Mouse (Mus musculus) erythroid progenitor cell, adult 5-6 weeks (primary cell): ENCODE data around the gene Strn3. TPM values are rescaled to one million over a fixed set of nuclear protein-coding genes. Genes with fewer than 3 reads are reported as not detected.
"Not testable (repeated sequence)": the region's sequence is repeated elsewhere in the genome, so short reads cannot be mapped to it uniquely, and the experiment has no call there.

Experiments used
- ATAC-seq: replicated peaks from 2 replicates; pipeline ENCODE4 v1.8.0; 2016; ENCODE audit warnings: moderate number of reproducible peaks, mild to moderate bottlenecking, moderate TSS enrichment, inconsistent platforms; ENCODE audit not compliant: poor library complexity, low FRiP score, severe bottlenecking
- total RNA-seq, 2 experiments: library from RNA; stranded (forward) in 1 of 2; stranded (reverse) in 1 of 2; fragments of 150-400 nt in 1 of 2; fragments of 186-747, 209-891 nt in 1 of 2; gene quantifications; 2 replicates each; pipeline versions ENCODE4 v1.2.3 to v1.2.4; 2015 to 2017; ENCODE audit warnings: low replicate concordance in 2 of 2

The Strn3 gene
- total RNA-seq, 2 experiments from 2014 or later, result 55.8 to 60.2 TPM

DNA sequence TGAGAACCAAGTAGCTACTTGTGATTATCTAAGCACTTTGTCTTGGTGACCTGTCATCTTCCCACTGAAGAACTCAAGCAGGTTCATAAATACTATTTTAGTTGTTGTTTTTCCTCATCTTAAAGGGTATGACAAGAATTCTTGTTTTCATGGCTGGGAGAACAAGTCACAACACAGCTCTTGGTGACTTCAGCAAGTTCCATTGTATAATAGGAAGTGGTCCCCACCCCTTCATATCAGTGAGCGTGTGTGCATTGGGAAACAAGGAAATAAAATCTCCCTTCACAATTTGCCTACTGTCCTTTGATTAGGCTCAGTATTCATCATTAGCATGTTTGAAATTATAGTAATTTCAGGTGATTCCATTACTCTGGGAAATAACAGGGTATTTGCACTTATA is 3.3 kb upstream of the Strn3 start:
- ATAC-seq, result no peak

DNA sequence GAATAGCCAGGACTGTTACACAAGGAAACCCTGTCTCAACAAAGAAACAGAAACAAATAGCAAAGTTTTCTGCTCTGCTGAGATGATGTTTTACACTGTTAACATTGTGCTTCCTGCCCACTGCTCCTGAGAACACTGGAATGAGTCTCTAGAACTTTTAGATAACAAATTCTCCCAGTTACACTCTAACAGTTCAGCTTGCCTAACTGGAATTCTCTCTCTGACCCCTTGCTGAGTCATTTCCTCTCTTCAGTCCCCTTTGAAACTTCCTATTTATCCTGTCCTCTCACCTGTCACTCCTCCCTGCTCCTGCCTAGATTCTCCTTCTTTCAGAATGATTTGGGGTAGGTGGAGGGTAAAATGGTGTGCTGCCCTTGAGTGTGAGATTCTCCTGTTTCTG is 2.4 kb upstream of the Strn3 start:
- ATAC-seq, result no peak

DNA sequence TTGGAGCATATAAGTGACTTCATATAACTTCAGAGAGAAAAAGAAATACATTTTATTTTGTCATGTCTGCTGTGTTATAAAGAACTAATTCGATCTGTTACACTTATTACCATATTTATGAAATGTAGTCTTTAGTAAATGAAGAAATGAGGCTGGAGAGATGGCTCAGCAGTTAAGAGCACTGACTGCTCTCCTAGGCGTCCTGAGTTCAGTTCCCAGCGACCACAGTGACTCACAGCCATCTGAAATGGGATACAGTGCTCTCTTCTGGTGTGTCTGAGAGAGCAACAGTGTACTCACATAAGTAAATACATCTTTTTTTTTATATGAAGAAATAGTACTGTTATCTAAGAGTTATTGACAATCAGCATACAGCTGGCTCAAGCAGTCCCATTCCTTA is 1.7 kb upstream of the Strn3 start:
- ATAC-seq, result no peak

DNA sequence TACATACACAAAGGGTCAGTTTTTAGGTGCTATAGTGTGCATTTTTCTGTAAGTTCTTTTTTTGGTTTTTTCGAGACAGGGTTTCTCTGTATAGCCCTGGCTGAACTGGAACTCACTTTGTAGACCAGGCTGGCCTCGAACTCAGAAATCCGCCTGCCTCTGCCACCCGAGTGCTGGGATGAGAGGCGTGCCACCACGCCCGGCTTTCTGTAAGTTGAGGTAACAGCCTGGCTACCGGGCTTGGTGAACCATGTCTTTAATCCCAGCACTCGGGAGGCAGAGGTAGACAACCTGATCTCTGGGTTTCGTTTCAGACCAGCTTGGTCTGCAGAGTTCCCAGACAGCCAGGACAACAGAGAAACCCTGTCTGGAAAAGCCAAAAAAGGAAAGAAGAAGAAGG is 1.2 kb upstream of the Strn3 start:
- not testable (repeated sequence) for ATAC-seq

DNA sequence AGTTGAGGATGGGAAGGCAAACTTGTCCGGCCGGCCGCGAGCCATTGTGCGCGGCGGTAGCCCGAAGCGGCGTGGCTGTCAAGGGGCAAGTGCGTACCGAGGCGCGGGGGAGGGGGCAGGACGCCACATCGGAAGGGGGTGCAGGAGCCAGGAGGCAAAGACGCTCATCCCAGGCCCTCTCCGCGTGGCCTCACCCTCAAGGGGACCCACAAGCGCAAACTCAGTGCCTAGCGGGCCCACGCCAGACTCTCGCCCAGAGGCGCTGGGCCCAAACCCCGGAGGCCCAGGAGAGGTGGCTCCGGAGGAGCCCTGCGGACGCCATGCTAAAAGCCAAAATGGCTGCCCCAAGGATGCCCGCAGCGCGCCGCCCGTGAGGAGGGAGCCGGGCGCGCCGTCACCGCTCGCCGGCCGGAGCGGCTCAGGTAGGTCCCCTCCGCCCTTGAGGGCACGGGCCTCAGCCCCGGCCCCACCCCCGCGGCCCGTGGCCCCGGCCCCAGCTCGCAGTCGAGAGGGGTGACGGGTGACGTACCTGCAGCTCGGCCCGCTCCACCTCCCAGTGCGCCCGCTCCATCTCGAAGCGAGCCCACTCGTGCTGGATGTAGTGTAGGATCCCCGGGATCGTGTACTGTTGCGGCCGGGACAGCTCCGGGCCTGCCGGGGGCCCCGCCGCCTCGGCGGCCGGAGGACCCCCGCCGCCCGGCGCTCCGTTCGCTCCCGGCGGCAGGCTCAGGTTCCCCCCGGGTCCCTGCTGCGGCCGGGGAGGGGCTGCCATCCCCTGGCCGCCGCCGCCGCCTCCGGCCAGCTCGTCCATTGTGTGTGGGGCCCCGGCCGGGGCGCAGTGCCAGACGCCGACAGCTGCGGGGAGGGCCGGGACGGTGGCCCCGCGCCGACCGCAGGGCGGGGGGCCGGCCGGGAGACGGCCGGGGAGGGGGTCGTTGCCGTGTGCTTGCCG is 528 bp downstream of the Strn3 start, which contains the start of gene Ap4s1:
Gene Ap4s1 (plus strand): TSS at position 141 of the 952 bp plus-strand sequence.
- peak; percentile 67 for ATAC-seq

DNA sequence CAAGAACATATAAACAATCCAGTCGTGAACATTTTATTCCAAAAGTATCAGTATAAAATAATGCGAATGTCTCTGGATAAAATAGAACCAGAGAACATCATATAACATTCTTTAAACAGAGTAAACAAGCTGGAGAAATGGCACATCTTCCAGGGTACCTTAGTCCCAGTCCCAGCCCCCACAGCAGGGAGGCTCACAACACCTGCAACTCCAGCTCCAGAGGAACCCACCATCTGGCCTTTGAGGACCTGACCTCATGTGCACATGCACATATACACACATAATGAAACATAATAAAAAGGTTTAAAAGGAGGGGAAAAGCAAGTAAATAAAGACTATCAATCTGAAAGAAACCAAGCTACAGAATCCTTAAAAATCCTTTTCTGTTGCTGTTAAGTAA is 3.2 kb downstream of the Strn3 start:
- ATAC-seq, result no peak

DNA sequence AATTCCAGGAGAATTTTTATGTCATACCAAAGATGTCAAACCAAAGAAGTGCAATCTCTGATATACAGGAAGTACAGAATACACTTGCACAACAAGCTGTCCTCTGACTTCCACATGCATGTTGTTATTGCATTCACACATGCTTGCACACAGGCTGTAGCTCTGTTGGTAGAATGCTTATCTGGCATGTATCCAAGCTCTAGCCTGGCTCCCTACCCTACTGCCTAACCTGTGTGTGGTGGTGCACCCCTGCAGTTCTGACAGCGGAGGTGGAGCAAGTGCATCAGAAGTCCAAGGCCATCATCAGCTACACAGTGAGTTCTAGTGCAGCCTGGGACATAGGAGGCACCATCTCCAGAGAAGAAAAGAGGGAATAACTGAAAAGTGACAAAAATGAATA is 12.9 kb downstream of the Strn3 start:
- ATAC-seq, result no peak

DNA sequence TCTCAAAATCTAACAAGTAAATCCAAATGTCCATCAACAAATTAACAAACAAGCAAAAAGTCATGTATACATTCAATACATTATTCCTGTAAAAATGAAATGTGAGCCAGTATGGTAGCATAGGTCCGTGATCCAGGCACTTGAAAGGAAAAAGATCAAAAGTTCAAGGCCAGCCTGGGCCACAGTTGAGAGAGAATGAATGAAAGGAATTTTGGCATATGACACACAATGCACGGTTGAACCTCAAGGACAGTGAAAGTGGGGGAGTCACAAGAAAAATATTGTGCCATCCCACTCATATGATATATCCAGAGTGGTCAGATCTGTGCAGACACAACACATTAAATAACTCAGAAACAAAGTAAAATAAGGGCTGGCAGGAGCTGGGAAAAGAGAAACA is 15.3 kb downstream of the Strn3 start:
- no peak for ATAC-seq

DNA sequence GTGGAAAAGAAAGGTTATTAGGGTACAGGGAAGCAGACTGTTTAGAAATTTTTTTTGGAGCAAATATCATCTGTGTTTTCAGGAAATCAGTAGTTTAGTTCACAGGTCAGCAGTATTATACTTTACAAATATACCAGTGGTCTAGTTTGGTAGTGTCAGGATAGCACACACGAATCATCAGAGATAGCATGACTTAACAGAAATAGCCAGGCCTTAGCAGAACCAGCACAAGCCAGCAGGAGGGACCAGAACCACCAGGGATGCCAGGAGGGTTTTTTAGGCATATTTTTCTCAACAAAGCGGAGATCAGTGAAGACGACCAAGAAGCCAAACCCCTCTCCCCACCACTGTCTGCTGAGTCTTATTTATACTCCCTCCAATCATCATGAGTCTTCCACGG is 18.4 kb downstream of the Strn3 start:
- no peak for ATAC-seq

DNA sequence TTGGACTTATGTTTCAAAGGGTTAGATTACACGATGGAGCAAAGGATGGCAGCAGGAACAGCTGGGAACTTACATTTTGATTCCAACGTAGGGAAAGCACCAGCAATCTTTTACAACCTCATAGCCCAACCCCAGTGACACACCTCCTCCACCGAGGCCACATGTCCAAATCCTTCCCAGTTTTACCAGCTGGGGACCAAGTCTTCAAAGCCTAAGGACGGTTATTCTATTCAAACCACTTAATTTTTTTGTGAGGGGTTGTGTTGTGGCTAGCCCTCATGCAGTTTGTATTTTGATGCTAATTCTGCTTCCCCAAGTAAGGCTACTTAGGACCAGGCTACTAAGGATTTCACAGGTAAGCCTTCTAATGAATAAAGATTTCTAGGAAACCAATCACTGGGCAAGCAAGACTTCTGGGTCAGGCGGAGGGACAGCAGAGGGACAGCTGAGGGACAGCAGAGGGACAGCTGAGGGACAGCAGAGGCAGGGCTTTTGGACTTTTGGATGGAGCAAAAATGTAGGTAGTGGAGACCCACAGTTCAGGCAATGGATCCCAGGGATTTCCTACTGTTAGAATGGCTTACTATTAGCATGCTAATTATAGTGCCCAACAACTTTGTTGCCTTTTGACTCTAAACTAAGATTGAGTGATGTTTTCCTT is 20.3 kb downstream of the Strn3 start:
- no peak for ATAC-seq

DNA sequence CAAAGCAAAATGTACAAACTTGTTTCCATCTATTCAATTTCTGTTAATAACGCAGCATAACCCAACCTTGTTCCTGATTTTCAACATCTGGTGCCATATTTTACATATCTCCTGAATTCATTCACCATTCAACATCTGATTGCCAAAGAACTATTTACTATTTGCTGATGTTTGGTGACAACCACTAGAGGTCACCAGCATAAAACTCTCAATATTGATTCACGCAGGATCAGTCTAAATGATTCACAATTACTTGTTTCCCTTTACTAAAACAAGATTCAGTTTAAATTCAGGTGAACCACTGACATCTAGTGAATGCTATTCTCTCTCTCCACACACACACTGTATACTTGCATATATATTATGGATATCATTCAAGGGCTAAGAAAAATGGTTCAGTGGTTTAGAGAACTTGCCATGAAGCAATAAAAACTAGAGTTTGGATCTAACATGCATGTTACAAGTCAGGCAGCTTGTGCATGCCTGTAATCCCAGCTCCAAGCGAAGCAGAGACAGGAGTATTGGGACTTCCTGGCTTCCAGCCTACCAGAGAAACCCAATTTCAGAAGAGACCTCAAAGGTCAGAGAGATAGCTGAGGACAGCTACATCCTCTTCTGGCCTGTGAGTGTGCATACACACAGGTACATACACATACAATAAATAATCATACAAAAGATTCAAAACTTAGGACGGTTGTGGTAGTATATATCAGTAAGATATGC is 24.8 kb downstream of the Strn3 start:
- peak; percentile 59; the same call in 1 of the 2 replicates for ATAC-seq

DNA sequence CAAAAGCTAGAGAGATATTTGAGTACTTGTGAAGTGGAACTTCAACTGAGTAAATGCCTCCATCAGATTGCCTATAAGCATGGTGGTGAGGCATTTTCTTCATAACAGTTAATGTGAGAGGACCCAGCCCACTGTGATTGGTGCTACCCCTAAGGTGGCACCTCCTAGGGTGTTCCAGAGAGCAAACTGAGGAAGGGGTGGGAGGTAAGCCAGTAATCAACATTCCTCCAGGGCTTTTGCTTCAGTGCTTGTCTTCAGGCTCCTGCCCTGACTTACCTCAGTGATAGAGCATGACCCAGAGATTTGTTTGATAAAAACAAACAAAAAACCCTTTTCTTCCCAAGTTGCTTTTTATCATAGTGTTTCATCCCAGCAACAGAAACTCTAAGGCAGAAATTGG is 27.8 kb downstream of the Strn3 start:
- ATAC-seq, result no peak

DNA sequence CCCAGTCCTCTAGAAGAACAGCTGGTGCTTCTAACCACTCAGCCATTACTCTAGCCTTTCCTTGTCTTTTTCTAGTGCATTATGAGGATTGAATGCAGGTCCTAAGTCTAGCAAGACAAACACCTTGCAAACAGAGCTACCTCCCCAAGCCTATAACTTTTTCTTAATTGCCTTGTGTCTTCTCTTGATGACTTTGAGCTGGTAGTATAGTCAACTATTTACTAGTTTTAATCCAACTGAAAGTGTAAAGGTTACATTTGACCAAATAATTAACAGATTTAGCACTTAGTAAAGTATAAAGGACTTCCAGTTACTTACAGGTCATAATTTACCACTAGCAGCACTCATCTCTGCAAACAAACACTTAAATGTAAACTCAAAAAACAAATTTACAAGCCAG is 28.7 kb downstream of the Strn3 start:
- no peak for ATAC-seq

DNA sequence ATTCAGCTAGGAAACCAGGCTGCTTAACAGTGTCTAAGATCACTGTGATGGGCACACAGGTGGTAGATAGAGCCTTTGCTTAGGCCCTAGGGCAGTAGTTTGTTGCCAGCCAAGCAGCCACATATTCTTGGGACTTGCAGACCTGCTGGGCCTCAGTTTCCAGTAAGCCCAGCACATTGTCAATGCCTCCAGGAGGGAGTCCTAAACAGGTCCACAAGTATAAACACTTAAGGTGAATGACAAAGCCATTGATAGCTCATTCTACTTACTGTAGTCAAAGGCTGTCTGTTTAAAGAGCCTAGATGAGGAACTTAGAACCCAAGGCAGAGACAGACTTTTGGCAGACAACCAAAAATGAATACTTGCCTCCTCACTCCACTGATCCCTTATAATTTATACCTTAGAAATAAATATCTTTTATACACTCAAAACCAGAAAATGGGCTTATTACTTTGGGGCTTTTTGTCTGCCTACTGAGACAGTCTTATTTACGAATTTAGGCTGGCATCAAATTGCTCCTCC is 35.7 kb downstream of the Strn3 start:
- ATAC-seq, result no peak

DNA sequence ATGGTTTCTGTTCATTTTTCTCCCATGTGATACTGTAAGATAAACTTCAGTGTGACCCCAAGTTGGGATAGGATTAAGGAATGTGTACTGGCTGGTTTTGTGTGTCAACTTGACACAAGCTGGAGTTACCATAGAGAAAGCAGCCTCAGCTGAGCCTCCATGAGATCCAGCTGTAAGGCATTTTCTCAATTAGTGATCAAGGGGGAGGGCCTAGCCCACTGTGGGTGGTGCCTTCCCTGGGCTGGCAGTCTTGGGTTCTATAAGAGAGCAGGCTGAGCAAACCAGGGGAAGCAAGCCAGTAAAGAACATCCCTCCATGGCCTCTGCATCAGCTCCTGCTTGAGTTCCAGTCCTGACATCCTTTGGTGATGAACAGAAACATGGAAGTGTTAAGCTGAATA is 42.3 kb downstream of the Strn3 start:
- not testable (repeated sequence) for ATAC-seq

DNA sequence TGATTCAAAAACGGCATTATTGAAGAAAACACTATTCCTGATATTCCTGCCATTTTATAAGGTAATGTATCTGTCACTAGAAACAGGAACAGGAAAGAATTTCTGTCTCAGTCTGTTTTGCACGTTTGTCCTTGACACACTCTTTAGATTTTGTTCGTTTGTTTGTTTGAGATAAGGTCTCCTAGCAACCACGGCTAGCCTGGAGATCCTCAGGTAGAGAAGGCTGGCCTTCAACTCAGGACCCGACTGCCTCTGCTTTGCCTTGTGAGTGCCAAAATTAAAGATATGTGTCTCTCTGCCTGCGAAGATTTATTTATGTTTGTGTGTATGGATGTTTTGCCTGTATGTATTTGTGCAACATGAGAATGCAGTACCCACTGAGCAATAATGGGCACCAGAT is 49.8 kb downstream of the Strn3 start:
- 0 out of 2 replicates have a peak, but pooled peaks have one; percentile 30 for ATAC-seq

DNA sequence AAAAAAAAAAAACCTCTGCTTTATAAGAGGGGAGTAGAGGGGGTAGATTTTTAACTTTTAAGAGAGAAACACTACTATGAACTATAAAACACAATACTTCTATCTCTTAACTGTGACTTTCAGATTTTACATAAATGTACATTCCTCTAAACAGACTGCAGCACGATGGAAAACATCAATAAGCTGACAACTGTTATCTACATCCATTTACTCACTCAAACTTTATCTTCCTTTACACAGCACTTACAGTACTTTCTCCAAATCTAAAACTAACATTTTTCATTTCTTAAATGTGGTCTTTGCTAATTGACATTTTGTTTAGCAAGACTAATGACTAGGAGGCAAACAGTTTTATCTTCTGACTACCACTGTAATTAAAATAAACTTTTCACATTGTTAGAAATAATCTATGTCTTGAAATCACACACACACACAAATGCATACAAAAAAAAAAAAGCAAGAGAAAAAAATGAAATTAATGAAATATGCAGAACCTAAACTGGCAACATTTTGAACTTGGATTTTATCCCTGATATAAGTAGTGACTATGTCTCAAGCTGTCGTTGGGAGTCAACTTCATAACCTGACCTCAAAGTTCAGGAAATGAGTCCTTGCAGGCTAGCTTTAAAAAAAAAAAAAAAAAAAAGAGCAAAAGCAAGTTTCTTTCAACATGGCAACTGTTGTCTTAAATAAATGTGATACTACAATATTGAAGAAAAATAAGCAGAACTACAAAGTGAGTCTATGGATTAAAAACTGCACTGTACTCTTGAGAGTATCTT is 54.8 kb downstream of the Strn3 start:
- ATAC-seq, result no peak

DNA sequence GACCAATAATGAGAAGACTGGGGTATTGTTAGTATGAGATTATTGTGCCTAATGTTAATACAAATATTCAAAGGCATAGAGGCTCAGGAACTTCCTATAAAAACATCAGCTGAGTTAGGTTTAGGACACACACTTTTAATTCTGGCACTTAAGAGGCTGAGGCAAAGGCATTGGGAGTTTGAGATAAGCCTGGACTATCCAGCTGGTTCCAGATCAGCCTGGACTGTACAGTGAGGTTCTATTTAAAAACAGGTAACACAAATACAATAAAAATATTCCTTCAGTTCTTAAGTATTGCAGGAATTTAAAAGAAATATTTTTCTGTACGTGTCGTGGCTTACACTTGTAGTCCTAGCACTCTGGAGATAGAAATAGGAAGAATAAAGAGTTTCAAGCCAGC is 55.4 kb downstream of the Strn3 start:
- no peak for ATAC-seq

DNA sequence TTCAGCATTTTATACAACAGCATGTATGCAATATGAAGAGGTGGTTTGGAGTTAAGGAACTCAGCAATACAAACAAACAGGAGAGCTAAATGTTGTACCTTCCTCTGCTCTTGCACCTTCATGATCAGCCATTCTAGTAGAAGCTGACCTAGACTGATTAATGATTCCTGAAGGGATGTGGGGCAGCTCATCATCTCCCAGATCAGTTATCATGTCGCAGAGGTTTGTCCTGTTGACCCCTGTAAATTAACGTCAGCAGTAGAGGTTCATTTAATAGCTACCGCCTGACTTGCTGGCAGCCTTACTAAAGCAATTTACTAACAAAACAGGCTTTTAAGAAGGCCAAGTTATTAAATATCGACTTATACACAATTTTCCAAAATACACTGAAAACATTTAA is 58.2 kb downstream of the Strn3 start:
- no peak for ATAC-seq

DNA sequence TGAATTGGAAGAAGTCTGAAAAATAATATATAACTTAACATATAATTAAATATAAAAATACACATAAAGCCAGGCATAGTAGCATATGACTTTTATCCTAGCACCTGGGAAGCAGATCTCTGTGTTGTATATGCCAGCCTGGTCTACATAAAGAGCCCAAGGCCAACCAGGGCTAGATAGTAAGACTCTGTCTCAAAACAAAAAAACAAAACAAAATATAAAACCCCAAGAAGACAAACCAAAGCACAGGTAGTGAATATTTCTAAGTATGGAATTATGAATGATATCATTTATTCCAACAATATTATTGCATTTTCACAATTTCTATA is 68.4 kb downstream of the Strn3 start:
- ATAC-seq, result no peak
